Mouse (Mus musculus) liver, postnatal 0 days (tissue): ENCODE data around the gene Tnfrsf12a.

ENCODE experiments used
- CTCF ChIP-seq: sonication (generic); IDR thresholded peaks from 2 replicates; pipeline ENCODE4 v1.5.1; 2016; ENCODE audit warnings: antibody characterized with exemption, low read depth
- EP300 ChIP-seq: IDR thresholded peaks from 2 replicates; pipeline ENCODE4 v1.6.1; 2016; ENCODE audit warnings: antibody characterized with exemption, low read depth, mild to moderate bottlenecking

DNA sequence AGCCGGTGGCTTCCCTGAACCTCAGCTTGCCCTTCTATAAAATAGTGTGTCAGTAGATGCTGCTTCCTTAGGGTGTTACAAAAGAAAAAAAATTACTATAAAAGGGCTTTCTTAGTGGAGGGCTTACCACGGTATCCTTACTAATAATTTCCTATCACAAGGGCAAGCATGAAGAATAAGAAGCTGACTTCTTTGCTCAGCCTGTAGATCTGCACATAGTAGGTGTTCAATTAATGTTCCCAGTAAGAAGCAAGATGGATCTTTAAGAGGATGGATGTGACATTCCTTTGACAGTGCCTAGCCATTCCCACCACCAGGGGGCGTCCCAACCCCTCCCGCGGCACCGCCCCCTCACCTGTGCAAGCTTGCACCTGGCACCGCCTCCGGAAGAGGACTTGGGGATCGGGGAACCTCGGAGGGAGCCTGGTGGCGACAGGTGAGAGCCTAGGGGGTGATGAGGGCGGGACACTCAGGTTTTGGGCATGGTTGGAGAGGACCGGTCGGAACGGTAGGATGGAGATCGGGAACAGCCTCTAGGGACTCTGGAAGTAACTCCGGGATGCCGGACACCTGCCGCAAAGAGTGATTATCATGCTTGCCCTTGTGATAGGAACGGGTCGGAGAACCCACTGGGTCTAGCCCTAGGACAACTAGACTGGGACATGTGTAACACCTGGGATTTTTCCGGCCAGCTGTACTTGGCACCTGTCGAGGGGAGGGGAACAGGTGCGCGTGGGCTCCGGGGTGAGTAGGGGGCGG is 17.0 kb downstream of the Tnfrsf12a start, which contains the start of gene Bicdl2:
- no peak for TF ChIP-seq EP300
- TF ChIP-seq CTCF: peak; percentile 83
